Mouse (Mus musculus): ENCODE data around the gene Macf1.

DNA sequence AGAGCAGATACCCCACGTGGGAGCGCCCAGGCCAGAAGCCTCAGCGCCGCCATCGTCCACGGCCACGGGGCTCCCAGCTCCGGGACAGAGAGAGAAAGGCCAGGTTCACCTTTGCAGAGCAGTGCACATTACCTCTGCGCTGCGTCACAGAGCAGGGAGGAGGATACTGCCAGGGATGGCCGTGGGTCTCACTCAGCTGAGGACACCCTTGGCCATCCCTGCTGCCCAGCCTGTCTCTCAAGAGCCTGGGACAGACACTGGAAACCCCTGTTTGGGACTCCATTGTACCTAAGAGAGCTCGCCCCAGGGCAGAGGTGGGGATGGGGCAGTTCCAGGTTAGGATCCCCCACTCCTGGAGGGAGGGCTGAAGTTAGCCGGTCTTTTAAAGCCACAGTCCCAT lies 360.6 kb downstream of the Macf1 start, which contains the start of gene Oxct2a:
- TF ChIP-seq CTCF (IDR thresholded peaks at IDR 0.05; ENCODE audit: extremely low read depth, insufficient read depth, low read length) (no peak), POLR2A (IDR thresholded peaks at IDR 0.05; ENCODE audit: extremely low read depth, insufficient read depth, low read length) (no peak)
